Mouse (Mus musculus) myocyte (in vitro differentiated cells): ENCODE results near the gene Gm20388. TPM values are rescaled to one million over a fixed set of nuclear protein-coding genes. Genes with fewer than 3 reads are reported as not detected.
A peak's percentile ranks its signal among the peaks of the same experiment; 100 is the strongest.

ENCODE experiments used
- H3K27me3 ChIP-seq: one replicate; pipeline ENCODE4 v1.6.1; 2011; ENCODE audit not compliant: control insufficient read depth, insufficient read depth, insufficient read length
- H3K36me3 ChIP-seq: one replicate; pipeline ENCODE4 v1.6.1; 2011; ENCODE audit not compliant: control insufficient read depth, insufficient read depth
- H3K4me2 ChIP-seq: one replicate; pipeline ENCODE4 v1.6.1; 2011; ENCODE audit warnings: low read depth, control low read depth
- H3K4me3 ChIP-seq: one replicate; pipeline ENCODE4 v1.5.1; 2011; ENCODE audit warnings: mild to moderate bottlenecking, control low read depth, moderate library complexity
- H3K79me2 ChIP-seq: one replicate; pipeline ENCODE4 v1.6.1; 2011; ENCODE audit not compliant: control insufficient read depth, insufficient read depth
- H3ac ChIP-seq: one replicate; pipeline ENCODE4 v1.6.1; 2011; ENCODE audit not compliant: control insufficient read depth, insufficient read length
- CEBPB ChIP-seq: IDR thresholded peaks from 2 replicates; pipeline ENCODE4 v1.6.1; 2011; ENCODE audit warnings: mild to moderate bottlenecking, moderate library complexity; ENCODE audit not compliant: poor library complexity, insufficient read depth, severe bottlenecking
- E2F4 ChIP-seq: IDR thresholded peaks from one replicate; pipeline ENCODE4 v1.6.1; 2011; ENCODE audit warnings: mild to moderate bottlenecking, control low read depth, moderate library complexity; ENCODE audit not compliant: insufficient read depth
- MAX ChIP-seq: IDR thresholded peaks from one replicate; pipeline ENCODE4 v1.6.1; 2011; ENCODE audit warnings: low read depth, mild to moderate bottlenecking, control low read depth
- MYOD1 ChIP-seq, 3 experiments: IDR thresholded peaks; one replicate each; pipeline ENCODE4 v1.6.1; 2011; ENCODE audit warnings: control low read depth in 2 of 3, low read depth in 2 of 3, mild to moderate bottlenecking in 2 of 3, moderate library complexity in 1 of 3; ENCODE audit not compliant: insufficient read length in 2 of 3, control insufficient read depth in 1 of 3
- MYOG ChIP-seq, 3 experiments: IDR thresholded peaks; one replicate each; pipeline ENCODE4 v1.6.1; 2011; ENCODE audit warnings: control low read depth in 2 of 3, low read depth in 2 of 3, mild to moderate bottlenecking in 2 of 3; ENCODE audit not compliant: insufficient read length in 2 of 3, control insufficient read depth in 1 of 3, insufficient read depth in 1 of 3
- POLR2A ChIP-seq: IDR thresholded peaks from one replicate; pipeline ENCODE4 v1.6.1; 2011; ENCODE audit warnings: low read depth, mild to moderate bottlenecking, control low read depth, moderate library complexity; ENCODE audit not compliant: insufficient read length
- POLR2AphosphoS2 ChIP-seq: IDR thresholded peaks from one replicate; pipeline ENCODE4 v1.6.1; 2011; ENCODE audit warnings: low read depth, control low read depth; ENCODE audit not compliant: insufficient read length
- REST ChIP-seq: IDR thresholded peaks from one replicate; pipeline ENCODE4 v1.6.1; 2011; ENCODE audit warnings: mild to moderate bottlenecking, control low read depth, moderate library complexity; ENCODE audit not compliant: insufficient read depth, insufficient read length
- SRF ChIP-seq: IDR thresholded peaks from one replicate; pipeline ENCODE4 v1.6.1; 2011; ENCODE audit warnings: low read depth; ENCODE audit not compliant: control insufficient read depth, insufficient read length
- TCF12 ChIP-seq: IDR thresholded peaks from one replicate; pipeline ENCODE4 v1.6.1; 2011; ENCODE audit warnings: mild to moderate bottlenecking, control low read depth; ENCODE audit not compliant: poor library complexity, insufficient read depth, severe bottlenecking
- TCF3 ChIP-seq: IDR thresholded peaks from one replicate; pipeline ENCODE4 v1.6.1; 2011; ENCODE audit warnings: low read depth, control low read depth; ENCODE audit not compliant: insufficient read length
- USF1 ChIP-seq: IDR thresholded peaks from one replicate; pipeline ENCODE4 v1.6.1; 2011; ENCODE audit warnings: low read depth, mild to moderate bottlenecking, control low read depth, moderate library complexity
- polyA plus RNA-seq: library from polyadenylated mRNA; unstranded; fragments of >200 nt; fragmentation: generic; extraction: Trizol; gene quantifications from one replicate; pipeline ENCODE4 v1.2.1, GENCODE M21; 2012; ENCODE audit warnings: missing spikeins

Gm20388 gene
- polyA plus RNA-seq, 1 experiment = 15.3 TPM

DNA sequence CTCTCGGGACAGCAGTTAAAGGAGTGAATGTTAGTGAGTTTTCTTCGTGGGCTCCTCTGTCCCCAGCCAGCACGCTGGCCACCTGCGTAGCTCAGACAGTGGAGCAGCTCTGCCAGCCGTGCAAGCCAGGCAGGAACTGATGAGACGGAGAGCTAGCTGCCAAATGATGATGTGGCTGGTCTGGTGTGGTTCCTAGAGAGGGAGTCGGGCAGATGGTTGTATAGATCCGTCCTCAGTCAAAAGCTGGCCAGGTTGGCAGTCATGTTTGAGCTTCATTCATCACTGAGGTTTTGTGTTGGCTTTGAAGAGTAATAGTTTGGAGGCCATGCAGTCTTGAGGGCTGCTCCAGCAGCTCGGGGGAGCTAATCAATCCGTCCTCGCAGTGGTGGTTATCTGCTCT is 3588.3 kb downstream of the Gm20388 start:
- H3K36me3 ChIP-seq = peaks cover 50% of the 10 kb centered on the region
- no peaks in the 10 kb centered on the region for H3K79me2 ChIP-seq
- H3K4me3 ChIP-seq = no peak overlapping the region
- no peak overlapping the region for H3K4me2 ChIP-seq
- H3ac ChIP-seq = no peak overlapping the region
- H3K27me3 ChIP-seq = no peaks in the 10 kb centered on the region
- TF ChIP-seq REST (no peak), USF1 (no peak), POLR2A (no peak), TCF3 (no peak), MYOD1 (IDR thresholded peaks at IDR 0.05; ENCODE audit: control insufficient read depth in 1 of 3, insufficient read length in 2 of 3, low read depth in 2 of 3) (no peak), TCF12 (no peak), MAX (no peak), POLR2AphosphoS2 (no peak), CEBPB (no peak), SRF (no peak), MYOG (IDR thresholded peaks at IDR 0.05; ENCODE audit: control insufficient read depth in 1 of 3, insufficient read depth in 1 of 3, insufficient read length in 2 of 3, low read depth in 2 of 3) (no peak), E2F4 (no peak)

DNA sequence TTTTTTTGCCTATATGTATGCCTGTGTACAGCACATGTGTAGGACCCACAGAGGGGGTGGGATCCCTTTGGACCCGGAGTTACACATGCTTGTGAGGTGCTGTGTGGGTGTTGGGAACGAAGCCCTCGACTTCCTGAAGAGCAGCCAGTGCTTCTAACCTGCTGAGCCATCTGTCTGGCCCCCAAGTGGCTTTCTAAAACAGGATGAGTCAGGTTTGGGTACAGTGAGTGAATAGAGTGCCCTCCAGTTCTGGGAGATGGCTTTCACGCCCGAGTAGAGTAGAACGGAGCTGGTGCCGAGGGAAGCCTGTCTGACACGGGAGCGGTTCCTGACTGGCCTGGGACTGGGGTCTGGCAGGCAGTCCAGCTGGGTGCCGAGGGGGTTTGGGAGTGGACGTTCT is 3588.9 kb downstream of the Gm20388 start:
- no peaks in the 10 kb centered on the region for H3K79me2 ChIP-seq
- no peaks in the 10 kb centered on the region for H3K27me3 ChIP-seq
- no peak for TF ChIP-seq TCF12
- TF ChIP-seq POLR2AphosphoS2 = no peak
- TF ChIP-seq USF1 = no peak
- no peak for TF ChIP-seq MYOD1 (IDR thresholded peaks at IDR 0.05; ENCODE audit: control insufficient read depth in 1 of 3, insufficient read length in 2 of 3, low read depth in 2 of 3)
- no peak for TF ChIP-seq POLR2A
- TF ChIP-seq MYOG (IDR thresholded peaks at IDR 0.05; ENCODE audit: control insufficient read depth in 1 of 3, insufficient read depth in 1 of 3, insufficient read length in 2 of 3, low read depth in 2 of 3) = no peak
- TF ChIP-seq E2F4 = no peak
- TF ChIP-seq SRF = no peak
- no peak for TF ChIP-seq TCF3
- no peak for TF ChIP-seq CEBPB
- TF ChIP-seq MAX = no peak
- TF ChIP-seq REST = no peak
- no peak overlapping the region for H3K4me3 ChIP-seq
- H3ac ChIP-seq = no peak overlapping the region
- no peak overlapping the region for H3K4me2 ChIP-seq
- H3K36me3 ChIP-seq = peaks cover 46% of the 10 kb centered on the region

DNA sequence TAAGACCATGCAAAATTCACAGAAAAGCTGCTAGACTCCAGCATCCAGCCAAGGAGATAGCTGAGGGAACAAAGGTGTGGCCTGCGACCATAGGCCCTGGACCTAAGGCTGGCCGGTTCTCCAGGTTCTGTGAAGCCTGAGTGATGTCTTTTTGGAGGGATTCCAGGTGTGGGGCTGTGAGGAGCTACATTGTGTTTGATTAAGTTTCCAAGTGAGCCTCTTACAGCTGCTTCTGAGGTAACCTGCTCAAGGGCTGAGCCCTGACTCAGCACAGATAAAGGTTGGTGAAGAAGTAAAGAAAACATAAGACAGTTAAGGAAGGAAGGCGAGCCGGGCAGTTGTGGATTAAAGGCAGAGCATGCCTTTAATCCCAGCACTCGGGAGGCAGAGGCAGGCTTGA is 3591.6 kb downstream of the Gm20388 start:
- Histone ChIP-seq H3K4me3 (no peak overlapping the region), H3K36me3 (peaks cover 28% of the 10 kb centered on the region), H3K4me2 (no peak overlapping the region), H3K27me3 (no peaks in the 10 kb centered on the region), H3K79me2 (no peaks in the 10 kb centered on the region), H3ac (no peak overlapping the region)
- no peak for TF ChIP-seq USF1
- TF ChIP-seq CEBPB = no peak
- no peak for TF ChIP-seq MYOG (IDR thresholded peaks at IDR 0.05; ENCODE audit: control insufficient read depth in 1 of 3, insufficient read depth in 1 of 3, insufficient read length in 2 of 3, low read depth in 2 of 3)
- no peak for TF ChIP-seq REST
- TF ChIP-seq POLR2A = no peak
- TF ChIP-seq POLR2AphosphoS2 = no peak
- TF ChIP-seq MAX = no peak
- no peak for TF ChIP-seq E2F4
- no peak for TF ChIP-seq SRF
- no peak for TF ChIP-seq TCF12
- TF ChIP-seq TCF3 = no peak
- TF ChIP-seq MYOD1 (IDR thresholded peaks at IDR 0.05; ENCODE audit: control insufficient read depth in 1 of 3, insufficient read length in 2 of 3, low read depth in 2 of 3) = no peak

DNA sequence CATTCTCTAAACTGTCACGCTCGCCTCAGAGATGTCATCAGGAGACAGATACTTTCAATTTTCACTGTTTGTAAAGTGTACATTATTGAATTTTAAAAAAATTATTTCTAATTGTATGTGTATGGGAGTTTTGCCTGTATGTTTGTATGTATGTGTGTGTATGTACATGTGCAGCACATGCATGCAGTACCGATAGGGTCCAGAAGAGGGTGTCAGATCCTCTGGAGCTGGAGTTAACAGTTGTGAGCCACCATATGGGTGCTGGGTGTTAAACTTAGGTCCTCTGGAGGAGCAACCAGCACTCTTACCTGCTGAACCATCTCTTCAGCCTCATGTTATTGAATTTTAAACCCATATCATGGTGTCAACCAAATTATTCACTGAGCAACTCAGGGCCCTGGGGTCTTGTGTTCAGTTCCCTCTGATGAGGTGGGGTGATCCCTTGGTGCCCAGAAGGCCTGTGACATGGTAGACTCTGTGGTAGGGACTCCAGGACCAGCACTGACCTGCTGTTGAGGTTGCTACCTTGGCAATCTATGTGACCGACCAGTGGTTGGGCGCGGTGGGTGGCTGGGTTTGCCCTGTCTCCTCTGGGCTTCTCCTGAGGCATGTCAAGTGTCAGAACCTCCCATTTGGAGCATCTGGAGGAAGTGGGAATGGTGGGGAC is 3593.3 kb downstream of the Gm20388 start:
- TF ChIP-seq POLR2AphosphoS2 (peak; percentile 20), POLR2A (no peak), MYOD1 (IDR thresholded peaks at IDR 0.05; ENCODE audit: control insufficient read depth in 1 of 3, insufficient read length in 2 of 3, low read depth in 2 of 3) (no peak), USF1 (no peak)
- Histone ChIP-seq H3ac (no peak overlapping the region), H3K36me3 (peaks cover 25% of the 10 kb centered on the region), H3K4me3 (no peak overlapping the region), H3K79me2 (no peaks in the 10 kb centered on the region), H3K4me2 (no peak overlapping the region), H3K27me3 (no peaks in the 10 kb centered on the region)
